ENCODE assay signal across 16 mouse cellular contexts in the genomic region with DNA sequence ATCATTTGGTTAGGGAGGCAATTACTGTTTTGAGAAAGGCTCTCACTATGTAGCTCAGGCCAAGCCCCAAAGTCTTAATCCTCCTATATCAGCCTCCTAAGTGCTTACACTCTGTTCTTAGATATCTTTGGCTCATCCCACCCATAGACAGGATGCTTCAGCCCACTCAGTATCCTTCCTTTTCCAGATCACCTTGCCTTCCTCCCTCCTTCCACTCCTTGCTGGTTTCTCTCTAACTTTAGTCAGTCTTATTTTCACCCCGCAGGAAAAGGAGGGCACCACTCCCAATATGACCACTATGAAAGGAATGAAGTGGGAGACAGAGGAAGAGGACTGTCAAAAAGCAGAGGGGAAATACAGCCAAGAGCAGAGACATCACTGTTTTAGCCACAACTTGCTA.
"Had no signal": no experiment of that assay in that cellular context is flagged by ENCODE, and none has a peak within 500 bp of the region (broad histone marks: within the 10 kb centered on the region; RNA-seq: fewer than 3 reads in every experiment).

No protein-coding gene starts in this region.

- H3K9me3 ChIP-seq: neural tube, embryonic 13.5 days; neural tube, embryonic 15.5 days; stomach, embryonic 15.5 days had no signal

- H3K4me3 ChIP-seq: neural tube, embryonic 13.5 days; neural tube, embryonic 15.5 days; stomach, embryonic 15.5 days had no signal

- H3K4me2 ChIP-seq: neural tube, embryonic 13.5 days; neural tube, embryonic 15.5 days; stomach, embryonic 15.5 days had no signal

- H3K27me3 ChIP-seq: neural tube, embryonic 13.5 days; neural tube, embryonic 15.5 days; stomach, embryonic 15.5 days had no signal

- H3K36me3 ChIP-seq: neural tube, embryonic 13.5 days; neural tube, embryonic 15.5 days; stomach, embryonic 15.5 days had no signal

- H3K27ac ChIP-seq: neural tube, embryonic 13.5 days; neural tube, embryonic 15.5 days; stomach, embryonic 15.5 days; stomach, postnatal 0 days had no signal

- DNase-seq: retina, postnatal 1 day; right cerebral cortex, adult 18-20 months; right cerebral cortex, postnatal 14 days; right cerebral cortex, postnatal 25 days; right cerebral cortex, postnatal 4 days; spleen, adult 18-20 months; thymus, adult 18-20 months; thymus, adult 2 months; thymus, postnatal 14 days; thymus, postnatal 25 days; thymus, postnatal 36 days; thymus, postnatal 4 days had no signal

- H3K4me1 ChIP-seq: neural tube, embryonic 13.5 days; neural tube, embryonic 15.5 days; stomach, embryonic 15.5 days had no signal

- H3K9ac ChIP-seq: neural tube, embryonic 13.5 days; neural tube, embryonic 15.5 days; stomach, embryonic 15.5 days had no signal
